Mouse (Mus musculus): ENCODE measurements at regions not wholly inside any gene's neighbourhood (a gene's known extent, or its start where the extent isn't known, plus 50 kb on each side); places are given as distances from the start of the nearest gene placed in this dataset.
"Not testable (repeated sequence)": the region's sequence is repeated elsewhere in the genome, so short reads cannot be mapped to it uniquely, and the experiment has no call there.

DNA sequence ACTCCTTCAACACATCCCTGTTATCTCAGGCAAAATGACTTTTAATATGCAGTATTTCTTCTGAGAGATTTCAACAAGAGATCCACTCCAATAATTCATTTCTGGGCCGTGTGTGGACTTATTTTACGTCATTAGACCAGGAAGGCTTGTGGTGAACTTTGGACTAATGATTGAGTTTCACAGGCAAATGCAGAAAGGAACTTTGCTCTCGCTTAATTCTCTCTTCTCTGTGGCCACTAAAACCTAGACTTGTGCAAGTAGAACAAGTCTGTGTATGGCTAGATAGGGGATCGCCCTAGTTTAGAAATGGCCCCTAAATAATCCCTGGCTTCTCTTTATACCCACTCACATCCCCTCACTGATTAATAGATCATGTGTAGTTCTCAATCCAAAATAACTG, 50.6 kb upstream of the Ppp1r12a start:
- no peak for DNase-seq (ENCODE audit: low read depth)

DNA sequence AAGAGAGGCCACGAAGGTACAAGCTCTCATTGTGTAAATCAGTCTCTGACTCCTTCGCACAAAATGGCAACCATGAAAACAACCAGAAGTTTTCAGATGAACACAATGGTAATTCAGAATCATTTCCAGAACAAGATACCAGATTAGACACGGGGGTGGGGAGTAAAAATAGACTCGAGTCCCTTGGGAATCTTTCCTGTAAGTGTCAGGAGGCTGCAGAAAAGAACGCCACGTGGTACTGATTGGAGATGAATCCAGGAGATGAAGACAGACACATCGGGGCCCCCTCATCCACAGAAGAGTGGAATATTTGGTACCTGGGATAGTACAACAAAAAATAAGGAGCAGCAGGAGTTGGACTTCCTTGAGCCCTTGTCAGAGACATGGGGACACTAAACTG, 51.1 kb upstream of the Ppp1r12a start:
- DNase-seq (ENCODE audit: low read depth), result no peak

DNA sequence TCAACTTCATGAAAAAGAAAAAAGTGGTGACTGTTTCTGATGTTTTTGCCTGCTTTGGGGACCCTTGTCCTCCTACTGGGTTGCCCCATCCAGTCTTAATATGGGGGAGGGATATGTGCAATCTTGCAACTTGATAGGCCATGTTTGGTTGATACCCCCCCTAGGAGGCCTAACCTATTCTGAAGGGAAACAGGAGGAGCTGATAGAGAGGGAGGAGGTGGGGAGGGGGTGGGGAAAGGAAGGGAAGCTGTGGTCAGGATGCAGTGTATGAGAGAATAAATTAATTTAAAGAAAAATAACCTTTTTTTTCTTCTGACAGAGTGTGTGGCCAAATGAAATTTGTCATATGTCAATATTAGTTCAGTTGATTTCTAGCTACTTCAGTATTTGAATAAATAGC, 51.8 kb upstream of the Ppp1r12a start:
- no peak for DNase-seq (ENCODE audit: low read depth)

DNA sequence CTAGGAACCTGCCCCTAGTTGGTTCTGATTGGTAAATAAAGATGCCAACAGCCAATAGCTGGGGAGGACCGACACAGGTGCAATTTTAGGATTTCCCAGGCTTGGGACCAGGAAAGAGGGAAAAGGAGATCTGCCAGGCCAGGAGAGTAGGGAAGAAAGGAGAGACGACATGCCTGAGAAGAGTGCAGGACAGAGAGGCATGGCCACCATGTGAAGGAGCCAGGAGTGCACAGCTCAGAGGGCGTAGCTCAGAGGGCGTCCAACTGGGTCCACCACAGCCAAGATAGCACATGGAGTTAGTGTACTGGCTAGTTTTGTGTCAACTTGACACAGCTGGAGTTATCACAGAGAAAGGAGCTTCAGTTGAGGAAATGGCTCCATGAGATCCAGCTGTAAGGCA, 53.5 kb upstream of the Ppp1r12a start:
- not testable (repeated sequence) for DNase-seq (ENCODE audit: low read depth)

DNA sequence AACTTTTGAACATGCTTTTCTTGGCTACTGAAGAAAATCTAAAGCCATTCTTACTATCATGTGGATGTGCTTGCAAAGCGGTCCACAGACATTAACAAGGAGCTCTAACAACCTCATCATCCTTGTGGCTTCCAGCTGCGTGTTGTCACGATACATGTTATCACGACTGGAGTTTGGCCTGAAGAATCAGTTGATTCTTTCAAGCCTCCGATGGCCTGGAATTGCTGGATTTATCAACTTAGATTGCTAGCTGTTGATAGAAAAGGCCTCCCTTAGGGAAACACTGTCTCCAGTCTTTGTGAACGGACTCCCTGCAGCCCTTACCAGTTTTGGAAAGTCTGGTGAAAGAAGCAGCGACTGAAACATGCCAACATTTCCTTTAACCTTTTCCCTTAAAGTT, 60.5 kb upstream of the Ppp1r12a start:
- DNase-seq (ENCODE audit: low read depth), result no peak

DNA sequence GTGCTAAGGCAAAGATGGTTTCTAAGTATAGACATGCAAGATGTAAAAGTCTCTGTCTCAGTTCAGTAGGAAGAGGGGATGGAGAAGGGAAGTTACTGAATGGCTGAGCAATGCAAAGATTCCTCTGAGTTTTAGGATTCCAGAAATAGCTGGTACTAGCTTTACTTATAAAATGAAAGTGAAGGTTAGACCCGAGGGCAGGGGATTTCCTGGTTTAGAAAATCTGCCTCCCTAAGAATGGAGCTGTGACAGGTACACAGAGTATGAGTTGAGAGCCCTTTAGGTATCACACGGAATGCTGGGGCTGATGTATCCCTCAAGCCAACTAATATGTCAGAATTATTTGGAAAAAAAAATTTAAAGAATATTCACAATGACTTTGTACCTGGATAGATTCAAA, 69.0 kb upstream of the Ppp1r12a start:
- DNase-seq (ENCODE audit: low read depth), result no peak

DNA sequence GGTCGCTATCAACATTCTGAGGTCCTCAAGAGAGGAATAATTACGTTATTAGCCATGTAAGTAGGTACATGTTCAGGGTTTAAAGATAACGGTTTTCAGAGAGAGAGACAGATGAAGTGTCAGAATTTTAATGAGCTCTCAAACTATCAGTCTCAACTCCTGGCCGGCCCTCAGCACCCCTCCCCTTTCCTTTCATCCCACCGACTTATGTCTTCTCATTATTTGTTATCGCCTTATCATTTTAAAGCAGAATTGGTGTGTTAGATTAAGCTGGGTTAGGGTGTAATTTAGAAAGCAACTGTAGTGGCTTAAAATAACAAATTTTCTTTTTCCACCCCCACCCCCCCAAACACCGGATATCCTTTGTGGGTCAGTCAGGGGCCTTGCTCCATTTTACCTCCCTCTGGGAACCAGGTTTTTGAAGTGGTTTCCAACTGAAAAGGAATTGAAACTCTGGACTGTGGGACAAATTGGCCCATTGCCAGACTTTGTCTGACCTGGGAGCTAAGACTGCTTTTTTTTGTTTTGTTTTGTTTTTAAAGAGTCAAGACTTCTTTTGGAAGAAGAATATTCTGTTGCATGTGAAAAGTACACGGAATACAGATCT, 72.5 kb upstream of the Ppp1r12a start:
- peak; percentile 34 for DNase-seq (ENCODE audit: low read depth)

DNA sequence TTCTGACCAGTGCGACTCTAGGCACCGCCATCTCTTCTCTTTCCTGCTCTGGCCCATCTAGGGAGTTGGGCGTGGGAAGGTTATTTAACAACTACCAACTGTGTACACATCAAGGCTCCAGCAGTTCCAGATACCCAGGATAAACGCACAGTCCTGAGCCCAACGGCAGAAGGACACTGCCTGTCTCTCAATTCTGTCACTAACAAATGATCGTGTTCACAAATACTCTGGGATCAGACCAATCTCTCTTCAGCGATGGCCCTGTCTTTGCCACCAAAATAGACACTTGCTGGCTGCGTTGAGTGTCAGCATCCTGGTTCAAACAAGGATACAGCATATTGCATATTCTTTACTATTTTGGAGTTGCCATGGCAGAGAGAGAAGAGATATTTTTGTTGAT, 73.1 kb upstream of the Ppp1r12a start:
- DNase-seq (ENCODE audit: low read depth), result no peak

DNA sequence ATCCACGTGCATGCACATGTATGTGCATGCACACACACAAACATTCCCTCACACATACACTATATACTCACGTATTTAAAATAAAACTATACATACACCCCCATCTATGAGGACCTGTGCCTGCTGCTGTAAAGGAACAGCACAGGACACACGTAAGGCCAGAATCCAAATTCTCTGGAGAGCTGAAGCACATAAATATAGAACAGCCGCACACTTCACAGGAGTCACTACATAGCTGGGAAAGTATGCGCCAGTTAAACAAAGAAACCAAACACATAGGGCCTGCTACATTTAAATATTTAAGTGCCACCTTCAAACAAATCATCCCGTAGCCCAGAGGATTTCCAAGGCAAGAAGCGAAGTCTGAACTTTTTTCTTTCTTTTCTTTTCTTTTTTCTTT, 73.8 kb upstream of the Ppp1r12a start:
- no peak for DNase-seq (ENCODE audit: low read depth)

DNA sequence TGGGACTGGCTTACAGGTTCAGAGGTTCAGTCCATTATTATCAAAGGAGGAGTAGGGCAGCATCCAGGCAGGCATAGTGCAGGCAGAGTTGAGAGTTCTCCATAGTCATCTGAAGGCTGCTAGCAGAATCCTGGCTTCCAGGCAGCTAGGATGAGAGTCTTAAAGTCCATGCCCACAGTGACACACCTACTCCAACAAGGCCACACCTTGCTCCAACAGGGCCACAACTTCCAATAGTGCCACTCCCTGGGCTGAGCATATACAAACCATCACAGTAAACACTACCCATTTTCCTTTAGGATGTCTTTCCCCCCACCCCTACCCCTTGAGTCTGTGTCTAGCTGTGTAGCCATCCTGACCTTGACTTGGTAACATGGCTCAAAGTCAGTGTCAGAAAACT, 78.8 kb upstream of the Ppp1r12a start:
- DNase-seq (ENCODE audit: low read depth), result no peak

DNA sequence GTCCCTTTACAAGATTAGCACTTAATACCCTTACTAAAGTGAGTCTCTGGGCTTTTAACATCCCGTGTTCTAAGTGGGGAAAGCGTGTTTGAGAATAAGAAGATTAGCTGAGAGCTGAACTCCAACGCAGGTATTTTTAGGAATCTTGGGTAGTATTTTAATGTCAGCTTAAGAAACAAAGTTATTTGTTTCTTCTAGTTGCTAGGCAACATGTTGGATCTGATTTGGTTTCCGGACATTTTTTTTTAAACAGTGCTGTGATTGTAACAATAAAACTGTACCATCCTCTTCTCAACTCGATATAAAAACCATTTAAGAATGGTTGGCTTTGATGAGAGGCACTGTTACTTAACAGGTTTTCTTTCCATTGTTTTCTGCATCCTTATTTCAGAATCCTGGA, 86.8 kb upstream of the Ppp1r12a start:
- no peak for DNase-seq (ENCODE audit: low read depth)

DNA sequence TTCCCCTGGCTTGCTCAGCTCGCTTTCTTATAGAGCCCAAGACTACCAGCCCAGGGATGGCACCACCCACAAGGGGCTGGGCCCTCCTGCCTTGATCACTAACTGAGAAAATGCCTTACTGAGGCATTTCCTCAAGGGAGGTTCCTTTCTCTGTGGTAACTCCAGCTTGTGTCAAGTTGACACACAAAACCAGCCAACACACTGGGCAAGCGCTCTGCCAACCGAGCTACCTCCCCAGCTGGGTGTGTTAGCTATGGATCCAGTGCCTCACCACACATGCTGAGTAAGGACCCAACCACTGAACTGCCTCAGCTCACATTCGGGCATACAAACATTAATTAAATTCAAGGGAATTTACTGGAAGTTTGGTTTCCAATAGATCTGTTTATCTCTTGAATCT, 88.2 kb upstream of the Ppp1r12a start:
- no peak for DNase-seq (ENCODE audit: low read depth)

DNA sequence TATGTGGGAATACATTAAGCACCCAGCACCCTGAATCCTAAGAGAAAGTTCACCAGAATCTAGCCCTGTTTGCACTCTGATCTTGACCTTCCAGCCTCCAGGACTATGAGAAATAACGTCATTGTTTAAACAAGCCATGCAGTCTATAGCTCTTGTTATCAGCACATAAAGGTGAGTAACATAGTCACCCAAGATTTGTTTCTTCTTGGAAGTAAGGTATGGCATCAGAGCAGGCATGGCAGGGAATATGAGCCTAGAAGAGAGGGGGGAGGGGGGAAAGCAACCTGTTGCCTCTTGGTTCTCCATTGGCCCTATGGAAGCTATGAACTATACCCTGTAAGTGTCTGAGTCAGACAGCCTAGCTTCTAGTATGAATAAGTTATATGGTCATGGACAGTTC, 89.8 kb upstream of the Ppp1r12a start:
- no peak for DNase-seq (ENCODE audit: low read depth)

DNA sequence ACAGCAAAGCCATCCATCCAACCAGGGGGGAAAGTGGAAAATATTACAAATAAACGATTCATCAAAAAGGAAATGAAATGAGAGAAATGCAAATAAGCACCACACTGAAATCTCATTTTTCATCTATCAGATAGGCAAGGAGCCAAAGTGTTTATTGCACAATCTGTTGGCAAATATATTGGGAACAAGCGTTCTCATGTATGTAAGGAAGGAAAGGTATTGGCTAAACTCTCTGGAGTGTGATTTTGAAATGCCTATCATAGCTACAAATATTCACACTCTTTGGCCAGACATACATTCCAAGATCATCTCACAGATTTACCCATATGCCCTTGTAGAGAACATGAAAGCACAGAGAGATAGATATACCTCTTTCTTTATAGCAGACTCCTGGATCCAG, 90.6 kb upstream of the Ppp1r12a start:
- peak; percentile 54 for DNase-seq (ENCODE audit: low read depth)

DNA sequence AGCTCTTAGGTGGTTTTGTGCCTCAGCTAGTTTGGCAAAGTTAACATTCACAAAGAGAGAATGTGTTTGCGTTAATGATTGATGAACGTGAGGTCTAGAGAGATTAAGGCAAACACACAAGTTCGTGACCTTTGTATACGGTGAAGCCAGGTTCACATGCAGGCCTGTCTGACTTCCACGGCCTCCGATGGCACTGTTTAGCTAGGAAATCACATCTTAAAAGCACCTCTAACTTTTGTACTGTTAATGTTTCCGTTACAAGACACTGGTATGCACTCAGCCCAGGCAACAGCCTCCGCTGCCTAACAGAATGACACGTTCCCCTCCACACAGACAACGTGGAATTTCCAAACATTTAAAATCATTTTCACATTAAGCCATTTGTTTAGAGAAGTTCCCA, 94.3 kb upstream of the Ppp1r12a start:
- no peak for DNase-seq (ENCODE audit: low read depth)

DNA sequence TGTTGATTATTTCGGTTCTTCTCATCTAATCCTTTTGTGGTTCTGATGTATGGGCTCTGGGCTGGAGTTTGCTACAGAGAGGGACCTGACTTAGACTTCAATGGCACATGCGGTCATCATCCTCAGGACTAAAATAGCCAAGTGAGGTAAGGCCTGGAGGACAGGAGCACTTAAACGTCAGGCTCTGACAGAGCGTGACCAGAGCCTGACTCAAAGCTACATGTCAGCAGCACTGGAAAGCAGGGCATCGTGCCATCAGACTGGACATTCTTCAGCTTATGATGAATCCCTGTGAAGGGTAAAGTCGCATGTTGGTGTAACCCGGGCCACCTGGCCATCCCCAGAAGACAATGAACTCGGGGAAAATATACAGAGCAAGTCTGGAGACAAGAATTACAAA, 95.8 kb upstream of the Ppp1r12a start:
- DNase-seq (ENCODE audit: low read depth), result no peak

DNA sequence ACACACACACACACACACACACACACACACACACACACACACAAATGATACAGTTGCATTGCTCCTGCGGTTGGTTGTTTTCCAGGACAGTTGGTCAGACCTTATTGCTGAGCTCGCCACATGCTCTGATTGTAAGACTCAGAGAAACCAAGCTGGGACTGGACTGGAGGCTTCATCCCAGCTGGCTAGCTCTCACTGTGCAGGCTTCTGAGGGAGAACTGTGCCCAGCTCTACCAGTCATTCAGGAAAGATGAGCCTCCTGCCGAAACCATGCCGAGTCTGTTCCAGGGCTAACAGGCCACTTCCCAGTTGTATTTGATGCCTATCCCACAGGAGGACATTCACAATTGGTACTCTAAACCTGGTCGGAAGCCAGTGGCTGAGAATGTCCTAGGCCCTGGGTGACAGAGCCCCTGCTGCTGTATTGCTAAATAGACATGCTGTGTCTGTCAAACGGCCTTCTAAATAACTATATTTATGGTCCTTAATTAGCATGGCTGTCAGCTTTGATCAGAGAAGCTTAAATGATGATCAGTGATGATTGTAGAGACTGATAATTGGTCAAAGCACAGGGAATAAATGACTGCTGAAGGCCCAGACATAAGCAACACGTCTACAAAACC, 100.1 kb upstream of the Ppp1r12a start:
- DNase-seq (ENCODE audit: low read depth), result no peak

DNA sequence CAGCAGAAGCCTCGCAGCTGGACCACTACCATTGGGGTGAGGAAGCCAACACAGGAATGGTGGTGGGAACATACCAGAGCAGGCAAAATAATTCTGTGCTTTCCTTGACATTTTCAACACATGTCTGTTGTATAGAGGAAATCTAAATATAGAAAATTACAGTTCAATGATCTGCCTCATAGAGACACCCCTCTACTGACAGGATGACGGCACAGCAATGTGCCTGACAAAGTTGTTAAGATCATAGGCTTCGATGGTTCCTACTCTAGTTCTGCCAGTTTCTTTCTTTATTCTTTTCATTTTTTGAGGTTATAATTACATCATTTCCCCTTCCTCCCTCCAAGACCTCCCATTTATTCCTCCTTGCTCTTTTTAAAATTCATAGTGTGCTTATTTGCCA, 101.4 kb upstream of the Ppp1r12a start:
- DNase-seq (ENCODE audit: low read depth), result no peak

DNA sequence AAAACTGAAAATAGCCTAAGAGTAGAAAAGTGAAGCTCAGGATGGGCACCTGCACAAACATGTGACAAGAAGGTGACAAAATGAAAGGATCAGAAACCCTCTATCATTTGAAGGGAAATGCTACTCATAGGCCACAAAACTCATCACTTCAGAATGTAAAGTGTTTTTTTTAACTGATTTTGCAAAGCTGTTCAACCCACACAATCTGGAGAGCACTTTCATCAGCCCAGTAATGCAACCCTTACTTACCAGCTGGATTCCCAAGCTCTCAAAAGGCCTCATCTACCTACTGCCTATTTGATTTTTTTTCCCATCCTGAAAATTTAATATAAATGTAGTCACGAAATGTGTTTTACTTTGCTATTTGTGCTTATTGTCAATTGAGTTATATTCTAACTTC, 110.4 kb upstream of the Ppp1r12a start:
- no peak for DNase-seq (ENCODE audit: low read depth)

DNA sequence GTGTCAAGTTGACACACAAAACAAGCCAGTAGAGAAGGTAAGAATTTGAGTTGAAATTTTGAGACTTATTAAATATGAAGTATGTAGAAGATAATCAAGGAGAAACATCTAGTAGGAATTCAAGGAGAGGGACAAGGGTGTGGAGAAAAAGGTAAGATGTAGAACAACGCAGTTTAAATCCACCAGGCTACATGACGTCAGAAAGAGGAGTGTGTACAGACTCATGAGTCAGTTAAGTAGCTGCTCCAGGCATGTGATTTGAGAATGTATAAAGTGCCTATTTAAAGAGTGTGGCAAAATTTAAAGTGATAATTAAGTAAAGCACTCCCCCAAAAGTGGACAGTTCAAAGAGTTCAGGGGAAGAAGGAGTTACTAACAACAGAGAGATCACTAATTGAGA, 113.6 kb upstream of the Ppp1r12a start:
- no peak for DNase-seq (ENCODE audit: low read depth)

DNA sequence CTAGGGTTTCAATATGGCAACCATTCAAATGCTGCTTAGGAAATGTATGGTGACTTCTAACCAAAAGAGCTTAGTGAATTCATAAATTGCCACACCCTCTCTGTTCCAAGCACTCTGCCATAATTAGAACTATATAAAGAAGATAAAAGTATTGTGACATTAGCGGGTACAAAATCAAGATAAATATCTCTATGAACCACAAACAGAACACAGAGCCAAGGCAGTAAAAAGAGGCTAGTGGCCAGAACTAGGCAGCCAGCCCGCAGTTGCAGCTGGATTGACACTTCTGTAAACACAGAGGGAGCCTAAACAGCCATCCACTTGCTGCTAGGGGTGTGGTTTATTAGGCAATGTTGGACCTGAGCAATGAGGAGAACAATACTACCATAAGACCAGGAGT, 118.5 kb upstream of the Ppp1r12a start:
- DNase-seq (ENCODE audit: low read depth), result peak; percentile 77

DNA sequence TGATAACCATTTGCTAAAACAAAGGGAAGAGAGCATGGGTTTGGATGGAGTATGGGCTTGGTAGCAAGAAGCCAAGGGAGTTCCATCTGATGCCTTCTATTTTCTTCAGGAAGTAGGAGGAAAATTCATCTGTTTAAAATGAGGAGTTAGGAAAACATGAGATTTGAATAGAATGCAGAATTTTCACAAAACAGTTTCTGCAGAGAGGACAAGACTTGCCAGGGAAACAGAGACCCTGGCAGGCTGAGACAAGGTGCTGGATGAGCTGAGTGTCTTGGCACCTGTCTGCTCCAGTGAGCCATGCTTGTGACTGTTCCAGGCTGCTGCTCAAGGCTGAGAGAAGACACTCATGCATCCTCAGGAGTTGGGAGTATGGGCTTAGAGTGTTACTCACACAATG, 122.0 kb upstream of the Ppp1r12a start:
- no peak for DNase-seq (ENCODE audit: low read depth)

DNA sequence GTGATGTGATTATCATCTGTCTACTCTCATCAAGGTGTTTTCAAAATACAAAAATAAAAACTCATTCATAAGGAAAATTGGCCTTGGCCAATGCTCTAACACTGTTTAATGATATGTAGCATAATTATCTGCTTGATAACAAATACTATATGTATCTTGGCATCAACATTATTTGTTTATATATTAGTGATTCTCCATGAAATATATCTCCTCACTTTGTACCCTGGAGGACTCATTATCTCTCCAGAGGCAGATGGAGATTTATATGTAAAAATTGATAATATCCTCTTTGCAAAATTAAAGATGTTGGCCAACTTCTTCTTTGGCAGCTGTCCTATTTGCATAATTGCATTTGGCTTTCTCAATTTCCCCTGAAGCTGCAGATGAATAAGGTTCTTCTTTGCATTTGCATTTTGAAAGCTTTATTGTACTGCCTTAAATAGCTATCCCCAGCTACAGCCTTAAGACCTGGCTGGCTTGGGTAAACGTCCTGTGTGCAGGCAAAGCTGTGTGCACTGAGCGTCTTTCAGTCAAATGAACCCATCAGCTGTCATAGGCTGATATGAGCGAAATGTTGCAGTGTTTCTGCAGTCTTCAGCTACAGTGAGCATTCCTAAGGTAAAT, 124.7 kb upstream of the Otogl start:
- no peak for DNase-seq (ENCODE audit: low read depth)

DNA sequence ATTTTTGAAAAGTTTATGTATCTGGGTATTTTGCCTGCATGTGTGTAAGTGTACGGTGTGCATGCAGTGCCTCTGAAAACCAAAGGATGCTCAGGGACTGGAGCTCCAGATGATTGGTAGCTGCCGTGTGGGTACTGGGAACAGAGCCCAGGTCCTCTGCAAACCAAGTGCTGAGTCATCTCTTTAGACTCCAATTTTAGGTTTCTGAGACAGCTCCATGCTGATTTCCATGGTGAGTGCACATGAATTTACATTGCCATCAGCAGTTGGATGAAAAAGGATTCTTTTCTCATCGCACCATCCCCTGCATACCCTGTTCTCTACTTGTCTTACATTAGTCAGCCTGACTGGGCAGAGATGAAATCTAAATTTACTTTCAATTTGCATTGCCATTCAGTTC, 122.1 kb upstream of the Otogl start:
- peak; percentile 71 for DNase-seq (ENCODE audit: low read depth)
